Mouse (Mus musculus): Measurements from ENCODE around the gene Ubr3.

Ubr3 gene

GRCm38 (mm10) chr2:70034895-70035294 is 137.8 kb downstream of the Ubr3 start:
- no peak for DNase-seq (ENCODE audit: low spot score)

GRCm38 (mm10) chr2:70035358-70035757 is 138.3 kb downstream of the Ubr3 start:
- DNase-seq (ENCODE audit: low spot score), result no peak

DNA sequence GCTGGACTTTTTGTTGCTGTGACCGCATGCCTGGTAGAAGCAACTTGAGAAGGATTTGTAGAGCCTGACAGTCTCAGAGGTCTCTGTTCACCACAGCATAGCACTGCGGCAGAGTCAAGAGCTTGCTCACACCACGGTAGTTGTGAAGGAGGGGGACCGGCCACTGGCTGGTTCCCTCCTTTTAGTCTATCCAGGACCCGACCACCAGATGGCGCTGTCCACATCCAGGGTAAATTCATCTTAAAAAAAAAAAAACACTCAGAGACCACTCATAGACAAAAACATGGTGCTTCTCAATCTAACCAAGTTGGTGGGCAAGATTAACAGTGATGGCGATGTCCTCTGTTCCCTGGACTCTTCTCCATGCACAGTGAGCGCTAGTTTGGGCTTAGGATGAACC is 140.2 kb downstream of the Ubr3 start:
- DNase-seq (ENCODE audit: low spot score), result no peak

GRCm38 (mm10) chr2:70038752-70039151 is 141.7 kb downstream of the Ubr3 start, which contains the start of gene Myo3b:
Gene Myo3b (plus strand): TSS chr2:70039126.
- DNase-seq (ENCODE audit: low spot score), result no peak

DNA sequence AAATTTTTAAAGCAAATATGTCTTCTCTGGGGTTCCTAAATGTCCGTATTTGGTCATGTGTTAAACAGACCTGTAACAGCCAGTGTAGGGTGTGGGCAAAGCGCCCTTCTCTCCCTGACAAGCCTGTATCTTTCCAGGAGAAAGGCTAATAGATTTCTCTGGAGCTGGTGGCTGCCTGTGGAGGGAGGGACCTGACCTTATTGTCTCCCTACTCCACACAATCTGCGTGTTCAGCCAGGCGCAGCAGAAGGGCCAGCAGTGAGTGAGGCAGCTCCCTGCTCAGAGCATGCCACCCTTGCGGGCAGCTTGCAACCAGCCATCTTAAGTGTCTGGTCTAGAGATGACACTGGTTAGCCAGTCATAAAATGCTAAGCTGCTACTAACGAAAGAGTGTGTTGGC is 147.4 kb downstream of the Ubr3 start:
- DNase-seq (ENCODE audit: low spot score), result no peak

DNA sequence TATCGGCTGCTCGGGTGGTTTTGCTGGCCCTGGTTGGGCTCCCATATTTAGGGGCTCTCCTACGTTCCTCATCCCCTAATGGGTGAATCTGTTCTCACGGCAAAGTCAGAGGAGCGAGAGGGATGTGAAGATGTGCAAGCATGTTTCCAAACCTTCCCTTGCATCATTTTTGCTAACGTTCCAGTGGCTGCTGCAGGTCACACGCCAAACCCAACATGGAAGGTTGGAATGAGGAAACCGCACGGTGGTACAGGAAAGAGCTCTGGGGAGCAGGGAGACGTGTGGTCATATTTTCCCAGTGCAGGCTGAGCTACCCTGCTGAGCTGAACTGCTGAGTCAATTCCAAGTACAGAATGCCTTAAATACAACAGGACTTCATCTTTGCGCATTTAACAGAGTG is 150.8 kb downstream of the Ubr3 start:
- no peak for DNase-seq (ENCODE audit: low spot score)

- DNase-seq (ENCODE audit: low spot score), result no peak
These were observed 156.8 kb downstream of the Ubr3 start for GRCm38 (mm10) chr2:70053803-70054202.

- no peak for DNase-seq (ENCODE audit: low spot score)
These were observed 161.2 kb downstream of the Ubr3 start for GRCm38 (mm10) chr2:70058201-70058600.

- no peak for DNase-seq (ENCODE audit: low spot score)
These were observed 163.6 kb downstream of the Ubr3 start for GRCm38 (mm10) chr2:70060359-70061345.

- DNase-seq (ENCODE audit: low spot score), result no peak
These were observed 168.1 kb downstream of the Ubr3 start for GRCm38 (mm10) chr2:70065116-70065515.

DNA sequence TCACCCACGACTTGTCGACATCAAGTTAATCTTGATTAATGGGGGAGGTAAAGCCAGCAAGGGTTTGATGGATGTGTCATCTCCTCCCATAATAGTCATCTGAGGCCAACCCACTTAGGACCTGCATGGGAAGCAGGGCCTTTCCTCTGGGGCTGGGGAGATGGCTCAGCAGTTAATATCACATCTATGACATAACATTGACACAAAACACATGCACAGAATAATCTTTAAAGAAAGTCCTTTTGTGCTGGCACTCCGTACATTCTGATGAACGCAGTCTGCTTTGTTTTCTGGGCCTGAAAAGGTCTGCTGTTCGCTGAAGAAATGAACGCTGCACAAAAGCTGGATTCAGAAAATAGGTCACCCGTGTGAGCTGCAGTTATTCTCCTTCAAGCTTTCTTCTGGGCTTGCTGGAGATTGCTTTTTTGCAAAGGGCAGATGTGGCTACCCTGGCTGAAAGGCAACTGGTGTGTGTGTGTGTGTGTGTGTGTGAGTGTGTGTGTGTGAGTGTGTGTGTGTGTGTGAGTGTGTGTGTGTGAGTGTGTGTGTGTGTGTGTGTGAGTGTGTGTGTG is 168.8 kb downstream of the Ubr3 start:
- DNase-seq (ENCODE audit: low spot score), result no peak

DNA sequence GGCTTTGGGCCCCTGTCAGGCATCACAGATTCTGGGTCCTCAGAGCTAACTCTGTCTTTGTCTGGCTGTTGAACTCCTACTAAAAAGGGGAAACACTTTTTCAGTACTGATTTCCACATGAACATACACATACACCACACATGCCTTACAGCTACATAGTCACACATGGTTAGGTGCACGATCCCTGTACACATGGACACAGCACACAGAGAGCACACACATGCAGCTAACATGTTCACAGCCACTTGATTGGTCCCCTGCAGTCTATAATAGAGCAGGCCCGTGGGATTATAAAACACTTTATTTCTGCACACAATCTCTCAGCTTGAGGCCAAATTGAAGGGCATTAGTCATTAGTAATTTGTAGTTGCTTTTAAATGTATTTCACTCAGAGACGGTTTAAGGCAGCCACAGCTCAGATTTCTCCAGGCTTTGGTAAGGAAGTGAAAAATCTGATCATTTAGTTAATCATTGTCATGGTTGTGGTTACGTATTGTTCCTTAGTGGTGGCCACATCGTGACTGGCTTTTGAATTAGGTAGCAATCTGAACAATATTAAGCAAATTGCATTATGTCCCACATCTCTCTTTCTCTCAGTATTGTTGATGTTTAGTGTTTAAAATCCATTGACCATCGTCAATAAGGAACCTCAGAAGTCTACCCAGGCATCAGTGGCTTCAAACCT is 169.4 kb downstream of the Ubr3 start:
- no peak for DNase-seq (ENCODE audit: low spot score)

GRCm38 (mm10) chr2:70069861-70070260 is 172.8 kb downstream of the Ubr3 start:
- no peak for DNase-seq (ENCODE audit: low spot score)
